8 mouse cellular contexts compared by ENCODE assay signal in the genomic region with DNA sequence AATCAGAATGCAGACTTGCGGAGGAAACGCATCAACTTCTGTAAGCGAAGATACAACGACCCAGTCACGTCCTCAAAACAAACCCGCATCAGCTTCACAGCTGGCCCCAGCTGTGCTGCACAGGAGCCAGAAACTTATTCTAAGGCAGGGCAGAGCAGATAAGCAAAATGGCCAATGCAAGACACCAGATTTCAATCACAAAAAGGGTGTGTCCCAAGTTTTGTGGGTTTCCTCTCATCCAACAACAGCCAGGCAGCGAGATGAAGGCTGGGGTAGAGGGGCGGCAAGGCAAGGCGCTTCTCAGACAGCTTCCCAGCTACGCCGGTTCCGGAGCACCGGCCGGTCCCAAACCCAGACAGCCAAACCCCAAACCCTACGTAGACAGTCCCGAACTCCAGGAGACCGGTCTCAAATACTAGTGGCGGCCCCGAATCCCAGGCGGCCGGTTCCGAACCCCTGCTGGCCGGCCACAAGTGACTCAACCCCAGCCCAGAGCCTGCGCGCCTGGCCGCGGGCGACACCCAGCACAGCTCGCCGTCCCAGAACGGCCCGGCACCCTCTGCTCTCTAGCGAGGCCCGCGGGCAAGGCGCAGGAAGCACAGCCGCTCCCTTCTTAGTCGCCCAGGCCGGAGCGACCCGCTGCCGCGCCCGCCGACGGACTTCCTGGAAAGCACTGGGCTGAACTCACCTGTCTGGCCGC. TPM values are rescaled to one million over a fixed set of nuclear protein-coding genes. Genes with fewer than 3 reads are reported as not detected.
DNase-seq lines count a peak whose midpoint lies in the region; ATAC-seq and TF ChIP-seq lines count a peak whose summit lies in the region.

No protein-coding gene starts in this region.

- ATAC-seq in intestine, embryonic 16.5 days = peak; percentile 94
- peak; percentile 88 for ATAC-seq in liver, postnatal 0 days
- peak; percentile 88 for ATAC-seq in neural tube, embryonic 13.5 days (ENCODE audit: low read depth)

- H3K4me2 ChIP-seq in intestine, embryonic 16.5 days (ENCODE audit: low read depth, low read length) = peak overlapping the region; percentile 73
- H3K4me2 ChIP-seq in liver, postnatal 0 days (ENCODE audit: low read depth, low read length) = peak overlapping the region; percentile 85
- H3K4me2 ChIP-seq in neural tube, embryonic 13.5 days = peak overlapping the region; percentile 80

- H3K4me3 ChIP-seq in bone marrow, adult 2 months (replicated peaks; ENCODE audit: control insufficient read depth, low read depth, low read length) = peak overlapping the region; percentile 97
- H3K4me3 ChIP-seq in intestine, embryonic 16.5 days (ENCODE audit: low read length) = peak overlapping the region; percentile 96
- peak overlapping the region; percentile 90 for H3K4me3 ChIP-seq in liver, postnatal 0 days (ENCODE audit: low read depth, low read length)
- peak overlapping the region; percentile 91 for H3K4me3 ChIP-seq in neural tube, embryonic 13.5 days

- H3K36me3 ChIP-seq in intestine, embryonic 16.5 days (ENCODE audit: control insufficient read depth, insufficient read depth, low read length) = no peaks in the 10 kb centered on the region
- H3K36me3 ChIP-seq in liver, postnatal 0 days (replicated peaks; ENCODE audit: insufficient read depth, low read length) = no peaks in the 10 kb centered on the region
- no peaks in the 10 kb centered on the region for H3K36me3 ChIP-seq in neural tube, embryonic 13.5 days

- no peak for TF ChIP-seq CTCF in bone marrow, adult 2 months (IDR thresholded peaks at IDR 0.05; ENCODE audit: control insufficient read depth, insufficient read depth, low read length)
- TF ChIP-seq CTCF in liver, postnatal 0 days (IDR thresholded peaks at IDR 0.05; ENCODE audit: low read depth) = 0 out of 2 replicates have a peak, but pooled peaks have one; percentile 10

- H3K27me3 ChIP-seq in intestine, embryonic 16.5 days (replicated peaks; ENCODE audit: control insufficient read depth, insufficient read depth, low read length) = no peaks in the 10 kb centered on the region
- no peaks in the 10 kb centered on the region for H3K27me3 ChIP-seq in liver, postnatal 0 days (ENCODE audit: insufficient read depth, low read length)
- H3K27me3 ChIP-seq in neural tube, embryonic 13.5 days = no peaks in the 10 kb centered on the region

- WGBS in bone marrow, adult 2 months = under 1% methylated on average over 47 of the region's 47 CpGs
- WGBS in intestine, embryonic 16.5 days = under 1% methylated on average over 47 of the region's 47 CpGs
- under 1% methylated on average over 47 of the region's 47 CpGs for WGBS in liver, postnatal 0 days (ENCODE audit: insufficient replicate concordance)
- WGBS in neural tube, embryonic 13.5 days = under 1% methylated on average over 47 of the region's 47 CpGs

- peak; percentile 74 for TF ChIP-seq EP300 in liver, postnatal 0 days (IDR thresholded peaks at IDR 0.05; ENCODE audit: low read depth)

- peak; percentile 39 for DNase-seq in cerebellum, adult 9-10 months
- DNase-seq in cerebellum, postnatal 14 days = no peak
- peak; percentile 21 for DNase-seq in forelimb bud, embryonic 11.5 days (ENCODE audit: low read depth, low spot score)
- DNase-seq in liver, postnatal 0 days = no peak
- DNase-seq in thymus, adult 18-20 months = no peak

- peaks cover 1% of the 10 kb centered on the region; the same call in 1 of the 2 replicates for H3K4me1 ChIP-seq in bone marrow, adult 2 months (ENCODE audit: control insufficient read depth, insufficient read depth, low read length)
- H3K4me1 ChIP-seq in intestine, embryonic 16.5 days (ENCODE audit: control insufficient read depth, insufficient read depth, low read length) = peaks cover 11% of the 10 kb centered on the region
- peaks cover 16% of the 10 kb centered on the region for H3K4me1 ChIP-seq in liver, postnatal 0 days (ENCODE audit: insufficient read depth)
- H3K4me1 ChIP-seq in neural tube, embryonic 13.5 days (replicated peaks) = peaks cover 28% of the 10 kb centered on the region

- H3K9me3 ChIP-seq in intestine, embryonic 16.5 days (ENCODE audit: control insufficient read depth, low read length) = no peaks in the 10 kb centered on the region
- no peaks in the 10 kb centered on the region for H3K9me3 ChIP-seq in liver, postnatal 0 days (ENCODE audit: low read length)
- H3K9me3 ChIP-seq in neural tube, embryonic 13.5 days = no peaks in the 10 kb centered on the region

- no peak for TF ChIP-seq POLR2A in bone marrow, adult 2 months (IDR thresholded peaks at IDR 0.05; ENCODE audit: borderline replicate concordance, control insufficient read depth, low read depth, low read length)

- H3K9ac ChIP-seq in intestine, embryonic 16.5 days (ENCODE audit: low read depth, low read length) = peak overlapping the region; percentile 90
- H3K9ac ChIP-seq in liver, postnatal 0 days (replicated peaks) = peak overlapping the region; percentile 79
- H3K9ac ChIP-seq in neural tube, embryonic 13.5 days = peak overlapping the region; percentile 90

- peak overlapping the region; percentile 97 for H3K27ac ChIP-seq in bone marrow, adult 2 months (ENCODE audit: control insufficient read depth, insufficient read depth, low read depth, low read length, poor library complexity)
- H3K27ac ChIP-seq in intestine, embryonic 16.5 days (ENCODE audit: low read length) = peak overlapping the region; percentile 95
- peak overlapping the region; percentile 93 for H3K27ac ChIP-seq in liver, postnatal 0 days (ENCODE audit: low read depth)
- H3K27ac ChIP-seq in neural tube, embryonic 13.5 days (replicated peaks) = peak overlapping the region; percentile 73

RNA-seq across cellular contexts. Expression of gene Tmod3, which starts 0.5 kb away (rescaled TPM):
- 16.4 and 28.6 TPM in 2 replicates for polyA plus RNA-seq in bone marrow, adult 2 months (2011; ENCODE audit: insufficient read depth, insufficient read length, low replicate concordance, missing spikeins)
- 102 and 104 TPM in 2 replicates for polyA plus RNA-seq in intestine, embryonic 16.5 days (2015; fragmentation: Nextera tagmentation; extraction: Ambion mirVana)
- 24.9 and 30.6 TPM in 2 replicates for polyA plus RNA-seq in liver, postnatal 0 days (2015; fragmentation: Nextera tagmentation; extraction: Ambion mirVana)
- polyA plus RNA-seq in neural tube, embryonic 13.5 days (2015; fragmentation: Nextera tagmentation; extraction: Ambion mirVana) = 73.8 and 91.2 TPM in 2 replicates

RNA-seq across cellular contexts. Expression of gene Tmod2, which starts 52.2 kb away (rescaled TPM):
- polyA plus RNA-seq in bone marrow, adult 2 months (2011; ENCODE audit: insufficient read depth, insufficient read length, low replicate concordance, missing spikeins) = 0.09 and 0.95 TPM in 2 replicates
- 10.7 and 16.2 TPM in 2 replicates for polyA plus RNA-seq in intestine, embryonic 16.5 days (2015; fragmentation: Nextera tagmentation; extraction: Ambion mirVana)
- polyA plus RNA-seq in liver, postnatal 0 days (2015; fragmentation: Nextera tagmentation; extraction: Ambion mirVana) = 0.05 and 0.25 TPM in 2 replicates
- polyA plus RNA-seq in neural tube, embryonic 13.5 days (2015; fragmentation: Nextera tagmentation; extraction: Ambion mirVana) = 171 and 178 TPM in 2 replicates

Comparison
In these comparisons a context has a peak if more than half of its experiments do, and no peak if none do; other contexts are left out.
1. DNase-seq: peak in cerebellum, adult 9-10 months (single experiment) and forelimb bud, embryonic 11.5 days (single experiment); none in cerebellum, postnatal 14 days (0 of 2), liver, postnatal 0 days (single experiment) and thymus, adult 18-20 months (0 of 2).
2. RNA of gene Tmod2, which starts 52.2 kb away (polyA plus RNA-seq): 171 to 178 TPM in neural tube, embryonic 13.5 days; 10.7 to 16.2 TPM in intestine, embryonic 16.5 days, 0.09 to 0.95 TPM in bone marrow, adult 2 months and 0.05 to 0.25 TPM in liver, postnatal 0 days; every median in the first group is over 10 times any median in the second.
3. Peak in every context shown above with its lines, with median percentiles within 50 percentile points of each other: H3K27ac ChIP-seq, H3K4me3 ChIP-seq, ATAC-seq, H3K4me2 ChIP-seq and H3K9ac ChIP-seq.